Mouse (Mus musculus) heart, adult 8-10 months (tissue): ENCODE results near the gene Gorasp2. TPM values are rescaled to one million over a fixed set of nuclear protein-coding genes. Genes with fewer than 3 reads are reported as not detected.

Source experiments
- DNase-seq: peaks from one replicate; pipeline ENCODE4 v3.0.0; 2022; ENCODE audit warnings: low spot score
- total RNA-seq, 4 experiments: library from RNA; stranded (reverse); gene quantifications; 2 replicates each; pipeline ENCODE4 v1.2.4; 2022

Gene Gorasp2
- total RNA-seq = 10 to 100 TPM; 61.3 to 66.8 (median 65.0) TPM

DNA sequence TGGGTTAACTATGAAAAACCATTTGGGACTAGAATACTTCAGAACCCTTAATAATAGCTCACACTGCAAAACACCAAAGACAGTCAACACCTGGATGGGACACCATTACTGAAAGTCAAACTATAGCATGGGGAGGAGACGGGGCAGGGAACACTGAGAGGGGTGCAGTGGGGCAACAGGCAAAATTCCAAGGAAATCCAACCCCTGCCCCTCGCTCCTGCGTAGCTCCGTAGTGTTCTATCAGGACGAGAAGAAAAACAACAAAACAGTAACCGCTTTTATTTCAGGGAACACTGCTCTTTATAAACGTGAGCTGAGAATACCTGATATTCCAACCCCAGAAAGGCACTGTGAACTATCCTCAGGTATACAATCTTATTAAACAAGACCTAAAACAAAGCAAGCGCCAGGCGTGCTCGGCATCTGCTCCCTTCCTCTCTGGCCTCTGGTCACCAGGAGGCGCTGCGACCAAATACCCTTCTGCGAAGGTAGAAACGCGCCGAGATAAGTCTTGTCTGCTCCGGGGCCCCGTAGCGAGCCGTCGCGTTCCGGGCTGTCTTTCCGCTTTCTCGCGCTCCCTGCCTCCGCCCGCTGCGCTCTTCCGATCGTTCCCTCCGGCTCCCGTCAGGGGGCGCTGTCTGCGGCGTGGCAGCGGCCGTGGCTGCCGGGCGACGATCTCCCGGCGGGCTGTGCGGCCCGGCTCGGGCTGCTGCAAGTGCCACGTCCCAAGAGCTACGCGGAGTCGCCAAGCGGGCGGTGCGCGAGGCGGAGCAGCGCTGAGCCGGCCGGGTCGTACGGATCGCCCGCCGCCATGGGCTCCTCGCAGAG lies at the start of gene Gorasp2:
Gene Gorasp2 (plus strand): TSS at position 690 of the 828 bp plus-strand sequence.
- DNase-seq = peak; percentile 96

DNA sequence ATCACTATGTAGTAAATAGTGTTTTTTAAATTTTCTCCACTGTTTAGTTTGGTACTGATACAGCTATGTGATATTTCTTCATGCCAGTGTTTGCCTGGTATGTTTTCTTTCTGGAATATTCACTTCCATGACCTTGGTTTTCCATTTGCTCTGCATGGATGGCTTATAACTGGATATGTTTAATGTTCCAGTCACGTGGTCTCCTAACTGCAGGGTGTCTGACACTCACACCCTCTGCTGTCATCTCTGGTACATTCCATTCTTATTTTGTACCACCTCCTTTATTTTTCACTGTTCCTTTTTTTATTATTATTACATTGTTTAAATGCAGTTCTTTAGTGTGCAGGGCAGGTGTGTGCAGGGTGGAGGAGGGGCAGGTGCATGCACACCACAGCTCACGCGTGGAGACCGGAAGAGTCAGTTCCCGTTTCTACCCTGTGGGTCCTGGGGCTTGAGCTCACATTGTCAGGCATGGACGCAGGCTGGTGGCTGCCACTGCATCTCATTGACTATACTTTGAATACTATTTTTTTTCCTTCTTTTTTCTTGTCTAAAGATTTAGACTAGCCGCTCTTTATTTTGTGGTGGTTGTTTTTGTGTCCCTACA lies 46.5 kb upstream of the Gorasp2 start:
- no peak for DNase-seq

DNA sequence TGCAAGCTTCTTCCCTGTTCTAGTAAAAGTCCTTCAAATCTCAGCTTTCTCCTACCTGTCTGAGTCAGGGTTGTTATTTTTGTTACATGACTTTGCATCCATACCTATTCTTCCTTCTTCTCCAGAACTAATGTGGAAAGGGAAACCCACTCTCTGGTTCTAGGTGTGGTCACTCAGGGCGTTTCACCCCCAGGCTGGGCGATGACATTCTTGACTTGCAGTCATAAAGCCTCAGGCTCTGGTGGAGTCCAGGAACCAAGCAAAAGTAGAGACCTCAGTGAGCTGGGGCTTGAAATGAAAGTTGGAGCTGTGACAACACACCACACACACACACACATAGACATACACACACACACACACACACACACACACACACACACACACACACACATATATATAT lies 45.3 kb upstream of the Gorasp2 start:
- no peak for DNase-seq

DNA sequence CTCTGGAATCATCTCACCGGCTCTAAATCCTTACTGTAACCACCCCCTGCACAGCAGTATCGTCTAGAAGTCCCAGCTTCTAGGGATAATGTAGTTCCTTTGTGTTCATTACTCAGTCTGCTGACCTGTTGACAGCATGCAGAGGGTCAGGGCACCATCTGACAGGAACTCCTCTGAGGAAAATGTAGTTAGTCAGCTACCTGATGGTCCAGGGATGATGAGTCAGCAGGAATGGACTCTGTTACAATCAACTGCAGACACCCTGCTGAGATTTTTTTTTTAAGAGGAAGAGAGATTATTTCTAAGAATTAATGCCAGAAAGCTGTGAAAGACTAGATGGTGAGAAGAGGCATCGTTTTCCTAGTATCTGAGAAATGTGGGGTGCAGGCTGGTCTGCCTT lies 44.8 kb upstream of the Gorasp2 start:
- DNase-seq = no peak

DNA sequence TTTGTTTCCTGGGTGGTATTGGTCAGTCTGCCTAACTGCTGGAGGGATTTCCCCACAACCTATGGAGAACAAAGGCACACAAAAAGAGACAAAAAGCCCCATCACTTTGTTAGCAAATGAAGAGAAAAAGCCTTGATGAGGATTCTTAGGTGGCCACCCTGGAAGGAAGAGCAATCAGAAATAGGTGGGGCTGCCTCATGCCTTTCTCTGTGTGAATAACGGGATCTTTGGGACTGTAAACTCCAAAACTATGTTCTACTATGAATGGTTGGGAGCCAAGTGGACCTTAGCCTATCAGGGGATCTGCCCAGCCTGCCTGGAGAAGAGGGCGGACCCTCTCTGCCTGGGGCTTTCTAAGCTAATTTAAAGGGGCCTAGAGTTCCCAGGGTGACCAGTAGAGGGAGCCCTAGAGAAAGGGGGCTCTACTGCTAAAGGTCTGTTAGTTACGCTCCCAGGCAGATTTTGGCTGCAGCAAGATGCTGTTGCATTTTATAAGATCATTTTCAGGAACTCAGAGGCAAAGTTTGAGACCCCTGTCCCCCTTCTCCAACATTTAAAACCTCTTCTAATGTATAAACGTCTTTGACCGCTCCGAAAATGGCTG lies 42.0 kb upstream of the Gorasp2 start:
- DNase-seq = no peak

DNA sequence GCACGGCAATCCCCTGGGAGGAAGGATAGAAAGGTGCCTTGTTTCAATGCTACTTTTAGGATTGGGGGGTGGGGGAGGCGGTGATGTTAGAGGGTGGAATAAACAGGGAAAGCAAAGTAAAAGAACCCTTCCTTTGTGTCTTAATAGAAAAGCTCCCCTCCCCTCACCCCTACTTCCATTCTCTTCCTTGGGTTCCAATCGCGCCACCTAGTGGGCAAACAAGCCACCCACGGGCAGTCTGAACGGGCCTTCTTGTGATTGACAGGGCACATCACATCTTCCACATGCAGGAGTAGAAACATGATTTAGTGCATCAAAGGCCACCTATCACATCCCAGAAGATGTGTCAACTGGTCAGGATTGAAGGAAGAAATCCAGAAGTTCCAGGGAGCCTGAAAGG lies 41.2 kb upstream of the Gorasp2 start:
- no peak for DNase-seq

DNA sequence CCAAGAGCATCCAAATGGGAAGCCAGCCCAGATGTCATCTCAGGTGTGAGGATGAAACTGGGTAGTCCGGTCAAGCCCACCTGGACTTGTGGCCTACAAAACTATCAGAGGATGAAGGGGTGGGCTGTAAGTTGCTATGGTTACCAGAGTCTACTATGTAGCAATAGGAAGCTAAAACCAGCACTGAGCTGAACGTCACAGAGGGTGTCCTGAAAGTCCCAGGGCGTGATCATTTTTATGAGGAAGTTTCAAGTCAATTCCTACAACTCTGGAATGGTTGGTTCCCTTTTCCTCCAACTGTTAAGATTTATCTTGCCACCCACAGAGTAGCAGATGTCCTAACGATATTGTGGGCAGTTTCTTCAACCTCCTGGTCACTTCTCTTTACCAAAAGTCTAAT lies 39.1 kb upstream of the Gorasp2 start:
- no peak for DNase-seq

DNA sequence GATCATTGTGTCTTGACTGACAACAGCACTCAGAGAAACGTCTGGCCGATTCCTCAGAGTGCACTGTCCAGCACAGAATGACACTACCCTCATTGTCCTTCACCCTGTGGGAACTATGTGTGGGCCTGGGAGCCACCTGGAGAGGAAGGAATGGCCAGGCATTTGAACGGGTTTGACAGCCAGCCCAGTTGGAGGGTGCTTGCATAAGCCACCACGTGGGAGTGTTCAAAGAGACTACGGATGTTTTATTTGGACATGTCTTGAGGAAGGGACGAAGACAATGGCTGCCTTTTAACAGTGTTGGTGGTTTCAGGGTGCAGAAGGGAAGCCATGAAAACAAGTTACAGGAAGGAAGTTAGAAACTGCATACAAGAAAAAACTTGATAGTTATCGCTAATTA lies 35.6 kb upstream of the Gorasp2 start:
- DNase-seq = no peak

DNA sequence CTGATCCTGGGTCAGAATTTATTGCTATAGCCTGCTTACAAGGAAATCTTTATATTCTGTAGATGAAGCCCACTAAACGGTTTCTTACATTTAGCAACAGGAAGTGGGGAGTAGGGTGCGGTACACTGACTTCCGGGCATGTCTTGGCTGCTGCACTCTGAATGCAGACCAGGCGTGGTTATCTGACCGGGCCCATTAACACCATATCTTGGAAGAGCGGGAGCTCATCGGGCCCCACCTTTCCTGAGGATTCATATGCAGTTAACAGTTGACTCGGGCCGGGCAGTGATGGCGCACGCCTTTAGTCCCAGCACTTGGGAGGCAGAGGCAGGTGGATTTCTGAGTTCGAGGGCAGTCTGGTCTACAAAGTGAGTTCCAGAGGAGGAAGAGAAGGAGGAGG lies 33.0 kb upstream of the Gorasp2 start:
- no peak for DNase-seq

DNA sequence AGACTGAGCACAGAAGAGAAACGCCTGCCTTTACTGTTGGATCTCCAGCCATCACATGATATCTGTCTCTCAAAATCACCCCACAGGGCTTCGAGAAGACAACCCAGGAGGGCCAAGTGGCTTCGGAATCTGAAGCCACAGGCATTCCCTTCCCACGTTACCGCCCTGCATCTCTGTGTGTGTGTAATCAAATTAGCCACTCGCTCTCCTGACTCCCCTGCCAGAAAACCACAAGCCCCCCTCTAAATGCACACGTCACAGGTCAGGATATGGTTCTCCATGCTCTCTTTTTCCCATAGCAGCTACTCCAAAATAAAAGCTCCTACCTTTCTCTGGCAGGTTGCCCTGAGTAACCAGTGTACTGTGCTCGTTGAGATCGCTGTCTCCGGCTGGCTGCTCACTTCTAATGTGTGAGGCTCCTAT lies 32.0 kb upstream of the Gorasp2 start:
- no peak for DNase-seq

DNA sequence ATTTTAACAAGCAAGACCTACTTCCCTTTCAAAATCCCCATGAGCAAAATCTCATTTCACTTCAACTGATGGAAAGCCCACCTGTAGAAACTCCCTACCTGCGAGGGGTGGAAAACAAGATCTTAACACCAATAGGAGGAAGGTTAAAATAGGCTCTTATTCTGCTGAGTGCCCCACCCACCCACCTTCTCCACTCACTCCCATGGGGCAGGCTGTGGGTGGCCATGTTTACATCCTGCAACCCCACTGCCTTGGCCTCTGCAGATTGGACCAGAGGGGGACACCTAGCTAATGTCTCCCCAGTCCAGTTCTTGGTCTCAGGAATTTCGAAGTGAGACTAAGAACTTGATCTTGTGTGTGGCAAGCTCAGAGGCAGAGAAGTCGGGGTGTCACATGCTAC lies 31.5 kb upstream of the Gorasp2 start:
- no peak for DNase-seq

DNA sequence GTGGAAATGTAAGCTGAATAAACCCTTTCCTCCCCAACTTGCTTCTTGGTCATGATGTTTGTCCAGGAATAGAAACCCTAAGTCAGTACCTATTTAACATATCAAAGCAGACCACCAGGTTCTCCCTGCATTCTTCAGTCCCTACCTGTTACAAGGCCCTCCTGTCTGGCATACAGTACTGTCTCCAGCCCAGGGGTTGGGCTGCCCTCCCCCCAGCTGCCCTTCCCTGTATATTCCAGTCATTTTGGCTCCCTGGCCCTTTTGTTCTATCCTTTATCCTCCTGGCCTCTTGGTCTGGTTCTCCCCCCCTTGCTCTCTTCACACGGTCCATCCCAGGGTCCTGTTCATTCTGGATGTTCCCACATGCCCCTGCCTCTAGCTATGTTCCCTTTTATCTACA lies 30.1 kb upstream of the Gorasp2 start:
- DNase-seq = no peak

DNA sequence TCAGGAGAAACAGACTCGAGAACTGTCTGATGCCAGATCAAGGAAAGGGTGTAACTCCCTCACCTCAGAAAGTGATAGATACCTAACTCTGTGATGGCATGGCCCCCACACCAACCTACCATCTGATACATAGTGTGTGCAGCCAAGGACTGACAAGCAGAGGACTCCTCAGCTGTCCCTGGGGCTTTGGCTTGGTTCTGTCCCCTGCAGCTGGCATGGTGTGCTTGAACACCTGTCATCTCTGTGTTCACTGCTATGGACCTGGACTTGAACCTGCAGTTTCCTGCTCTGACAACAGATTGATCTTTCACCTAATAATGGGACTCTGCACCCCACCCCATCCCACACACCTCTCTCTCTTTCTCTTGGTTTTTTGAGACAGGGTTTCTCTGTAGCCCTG lies 29.0 kb upstream of the Gorasp2 start:
- DNase-seq = no peak

DNA sequence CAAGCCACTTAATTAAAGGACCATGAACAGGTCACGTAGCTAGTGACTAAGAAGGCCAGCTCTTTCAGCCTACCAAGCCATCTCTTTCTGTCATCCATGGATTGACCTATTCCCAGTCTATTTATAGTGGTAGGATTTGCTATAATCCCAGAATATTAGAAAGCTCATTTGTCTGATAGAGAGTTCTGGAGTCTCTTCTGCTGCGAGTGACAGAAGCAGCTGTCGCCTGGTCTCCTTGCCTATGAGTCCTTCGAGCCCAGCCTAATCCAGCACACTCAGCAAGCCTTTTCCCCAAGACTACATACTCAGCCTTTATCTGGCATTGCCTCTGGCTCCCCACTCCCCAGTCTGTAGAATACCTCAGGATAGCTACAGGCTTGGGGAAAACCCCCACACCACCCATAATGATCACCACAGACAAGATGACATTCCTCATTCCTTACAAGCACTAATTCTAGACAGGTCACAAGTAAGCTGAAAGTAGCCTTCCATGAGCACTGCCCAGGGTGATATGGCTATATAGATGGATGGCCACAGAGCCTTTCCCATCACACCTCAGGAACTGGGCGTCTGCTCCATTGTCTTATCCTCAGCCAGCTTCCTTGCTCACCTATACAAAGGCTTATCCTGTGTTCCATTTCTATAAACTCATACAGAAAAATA lies 27.2 kb upstream of the Gorasp2 start:
- DNase-seq = no peak

DNA sequence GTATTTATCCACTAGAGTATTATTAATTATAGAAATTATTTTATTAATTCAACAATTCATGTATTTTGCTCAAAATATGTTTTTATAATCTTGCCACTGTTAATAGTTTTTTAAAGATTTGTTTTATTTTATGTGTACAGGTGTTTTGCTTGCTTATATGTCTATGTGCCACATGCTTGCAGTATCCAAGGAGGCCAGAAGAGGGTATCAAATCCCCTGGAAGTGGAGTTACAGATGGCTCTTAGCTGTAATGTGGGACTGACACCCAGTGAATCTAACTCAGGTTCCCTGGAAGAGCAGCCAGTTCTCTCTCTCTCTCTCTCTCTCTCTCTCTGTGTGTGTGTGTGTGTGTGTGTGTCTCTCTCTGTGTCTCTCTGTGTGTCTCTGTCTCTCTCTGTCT lies 20.4 kb upstream of the Gorasp2 start:
- DNase-seq = no peak

DNA sequence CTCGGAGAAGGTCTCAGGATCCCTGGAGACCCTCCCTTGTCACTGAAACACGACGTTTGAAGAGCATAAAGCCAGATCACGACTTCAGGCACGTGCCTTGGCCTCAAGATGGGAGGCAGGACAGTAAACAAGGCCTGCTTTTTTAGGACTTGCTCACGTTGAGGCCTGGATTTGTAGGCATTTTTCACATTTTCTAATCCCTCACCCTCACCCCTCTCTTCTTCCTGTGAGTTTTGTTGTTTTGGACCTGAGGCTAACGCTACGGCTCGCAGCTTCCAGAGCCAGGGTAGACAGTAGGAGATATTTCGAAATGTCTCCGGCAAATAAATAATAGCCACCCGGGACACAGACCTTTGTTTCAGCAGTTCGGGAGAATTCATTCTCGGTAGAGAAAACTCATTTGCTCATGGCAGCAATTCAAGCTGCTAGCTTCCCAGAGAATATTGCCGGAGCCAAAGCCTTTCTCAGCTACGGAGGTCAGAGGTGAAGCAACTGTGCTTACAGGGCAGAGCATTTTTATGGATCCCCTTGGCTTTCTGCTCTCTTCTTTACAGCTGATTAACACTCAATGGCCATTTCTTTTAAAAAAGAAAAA lies 18.3 kb upstream of the Gorasp2 start:
- no peak for DNase-seq

DNA sequence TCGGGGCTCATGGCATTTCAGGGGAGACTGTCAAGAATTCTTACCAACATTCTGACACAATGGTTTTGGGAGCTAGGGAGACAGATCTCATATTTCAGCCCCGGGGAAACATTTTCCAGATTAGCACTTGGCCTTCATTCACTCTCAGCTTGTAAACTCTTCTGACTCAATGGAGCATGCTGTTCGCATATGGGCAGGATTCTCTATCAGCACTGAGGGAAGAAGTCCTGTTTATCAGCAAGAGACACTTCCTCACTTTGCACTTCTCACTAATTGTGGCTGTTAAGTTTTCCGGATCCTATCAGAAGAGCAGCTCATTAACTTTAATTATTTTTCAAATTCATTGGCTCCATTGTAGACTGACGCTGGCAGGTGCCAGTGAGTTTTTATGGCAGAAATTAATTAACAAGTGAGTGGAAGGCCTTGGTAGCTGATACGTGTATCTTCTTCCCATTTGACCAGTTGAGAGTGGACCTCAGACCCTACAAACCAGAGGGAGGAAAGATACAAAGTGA lies 16.1 kb upstream of the Gorasp2 start:
- no peak for DNase-seq

DNA sequence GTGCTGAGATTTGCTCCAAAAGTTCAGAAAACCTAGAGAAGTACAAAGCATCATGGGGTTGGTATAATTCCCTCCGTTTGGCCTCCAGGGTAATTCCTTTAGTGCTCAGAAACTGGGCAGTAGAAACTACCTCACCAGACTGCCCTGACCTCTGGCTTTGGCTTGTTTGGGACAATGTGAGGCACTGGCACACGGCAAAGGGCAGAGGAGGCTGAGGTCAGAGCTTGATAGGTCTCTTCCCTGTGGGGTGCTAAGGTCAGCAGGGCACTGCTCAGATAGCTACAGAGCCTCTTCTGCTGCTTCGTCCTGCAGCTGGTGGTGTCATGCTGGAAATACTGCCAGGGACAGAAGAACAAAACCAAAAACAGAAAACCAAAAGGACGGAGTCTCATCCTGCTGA lies 13.7 kb upstream of the Gorasp2 start:
- DNase-seq = no peak

DNA sequence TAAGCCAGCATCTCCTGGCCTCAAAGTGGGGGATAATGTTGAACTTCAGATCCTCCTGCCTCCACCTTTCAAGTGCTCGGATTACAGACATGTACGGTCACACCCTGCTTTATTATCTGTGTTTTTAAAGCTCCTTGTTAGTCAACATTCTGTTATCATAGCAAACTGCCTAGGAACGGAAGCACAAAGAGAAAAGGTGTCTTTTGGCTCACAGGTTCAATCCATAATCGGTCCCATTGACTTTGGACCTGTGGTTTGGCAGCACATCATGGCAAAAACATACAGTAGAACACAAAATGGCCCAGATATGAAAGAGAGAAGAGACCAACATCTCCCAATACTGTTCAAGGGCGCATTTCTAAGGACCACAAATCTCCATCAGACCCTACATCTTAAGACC lies 13.1 kb upstream of the Gorasp2 start:
- no peak for DNase-seq

DNA sequence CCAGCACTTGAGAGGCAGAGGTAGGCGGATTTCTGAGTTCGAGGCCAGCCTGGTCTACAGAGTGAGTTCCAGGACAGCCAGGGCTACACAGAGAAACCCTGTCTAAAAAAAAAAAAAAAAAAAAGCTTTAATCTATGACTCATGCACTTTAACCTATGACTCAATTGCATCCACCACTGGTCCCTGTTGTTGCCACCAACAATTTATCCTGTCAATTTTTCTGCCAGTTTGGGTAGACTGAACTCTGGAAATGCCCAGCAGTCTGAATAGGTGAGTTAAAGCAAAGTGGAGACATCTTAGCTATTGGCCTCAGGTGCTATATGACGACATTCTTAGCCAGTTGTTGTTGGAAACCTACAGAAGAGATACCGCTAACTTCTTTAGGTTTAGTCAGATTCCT lies 11.9 kb upstream of the Gorasp2 start:
- DNase-seq = no peak

DNA sequence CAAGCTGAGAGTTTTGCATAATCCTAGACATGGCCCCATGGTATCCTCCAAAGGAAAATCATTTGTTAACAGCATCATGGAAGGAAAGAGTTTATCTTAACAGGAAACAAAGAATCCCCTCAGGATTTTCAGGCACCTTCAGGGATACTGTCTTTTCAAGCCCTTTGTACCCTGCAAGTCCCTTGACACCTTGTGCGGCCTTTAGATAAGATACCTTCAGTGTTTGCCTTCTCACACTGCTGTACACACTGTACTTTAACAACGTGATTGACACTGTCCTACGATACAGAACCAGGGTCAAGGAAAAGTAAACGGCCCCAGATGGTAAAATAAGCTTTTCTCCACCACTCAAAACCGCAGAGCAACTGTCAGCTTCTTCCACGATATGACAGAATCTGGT lies 9.6 kb upstream of the Gorasp2 start:
- no peak for DNase-seq

DNA sequence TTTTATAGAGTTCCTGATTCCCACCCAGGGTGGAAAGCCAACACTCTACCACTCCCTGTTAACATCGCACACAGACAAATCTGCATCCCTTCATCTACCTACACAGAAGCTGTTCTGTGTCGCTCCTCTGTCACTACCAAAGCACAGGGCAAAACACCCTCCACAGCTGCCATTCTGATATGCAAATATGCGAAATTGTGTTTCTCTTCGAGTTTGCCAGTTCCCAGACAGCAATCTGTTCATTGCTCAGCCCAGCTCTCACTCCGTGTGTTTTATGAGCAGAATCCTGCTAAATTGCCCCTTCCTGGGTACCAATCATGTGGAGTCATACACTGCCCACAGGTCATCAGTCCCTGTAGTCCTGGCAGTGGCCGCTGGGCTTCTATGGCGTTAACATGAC lies 4.3 kb upstream of the Gorasp2 start:
- no peak for DNase-seq
